ENCODE assay signal across 20 mouse cellular contexts in the genomic region with DNA sequence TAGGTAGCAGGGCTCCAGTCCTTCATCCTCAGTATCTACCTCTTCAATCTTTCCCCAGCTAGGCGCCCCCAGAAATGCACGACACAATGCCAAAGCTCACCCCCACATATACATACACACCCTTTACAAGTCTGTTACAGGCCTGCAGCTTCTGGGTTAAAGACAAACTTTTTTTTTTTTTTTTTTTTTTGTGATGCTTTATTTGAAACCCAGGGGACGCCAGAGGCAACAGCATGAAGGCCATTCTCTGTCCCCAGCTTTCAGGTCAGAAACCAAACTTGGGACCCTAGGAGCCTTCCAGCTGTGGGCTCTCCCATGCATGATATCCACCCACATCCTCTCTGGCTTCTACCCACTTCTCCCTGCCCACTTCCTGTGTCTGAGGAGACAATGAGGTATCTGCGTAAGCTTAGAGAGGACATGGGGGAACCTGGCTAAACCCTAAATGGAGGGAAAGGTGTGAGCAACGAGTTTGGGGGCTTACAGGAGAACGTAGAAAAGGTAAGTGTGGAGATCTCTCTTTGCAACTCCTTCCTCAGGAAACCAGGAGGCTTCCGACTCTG. TPM values are rescaled to one million over a fixed set of nuclear protein-coding genes. Genes with fewer than 3 reads are reported as not detected.
A peak's percentile ranks its signal among the peaks of the same experiment; 100 is the strongest.
DNase-seq lines count a peak whose midpoint lies in the region; ATAC-seq and TF ChIP-seq lines count a peak whose summit lies in the region.
"Had no signal": no experiment of that assay in that cellular context is flagged by ENCODE, and none has a peak within 500 bp of the region (broad histone marks: within the 10 kb centered on the region; RNA-seq: fewer than 3 reads in every experiment).

No protein-coding gene starts in this region.

- peaks cover 23% of the 10 kb centered on the region for H3K4me1 ChIP-seq in thymus, adult 2 months (replicated peaks; ENCODE audit: control insufficient read depth, insufficient read depth, low read length)

- no peaks in the 10 kb centered on the region for H3K36me3 ChIP-seq in thymus, adult 2 months (ENCODE audit: control insufficient read depth, insufficient read depth, low read length)
- H3K36me3 ChIP-seq: embryonic facial prominence, embryonic 15.5 days; hindbrain, embryonic 13.5 days; liver, embryonic 15.5 days had no signal

- peak; percentile 81 for DNase-seq in 416B (ENCODE audit: low read depth)
- peak; percentile 81 for DNase-seq in CD4-positive helper T cell, adult 2 months (ENCODE audit: low read depth, low spot score)
- DNase-seq in thymus, adult 2 months: peak; percentile 75
- no peak for DNase-seq in gastrocnemius, postnatal 4 days (ENCODE audit: low spot score in 2 of 2)
- DNase-seq in urinary bladder, adult 2 months (ENCODE audit: low spot score): no peak
- DNase-seq in Muller cell, postnatal 12 days (ENCODE audit: inconsistent ontology term): no peak
- DNase-seq: kidney, adult 2 months; retina, postnatal 1 day had no signal

- TF ChIP-seq CTCF in thymus, adult 2 months (IDR thresholded peaks at IDR 0.05; ENCODE audit: borderline replicate concordance, control insufficient read depth, extremely low read depth, insufficient read depth, low read length, poor library complexity): no peak

- ATAC-seq in granulocyte monocyte progenitor cell, adult 5-6 weeks (replicated peaks; ENCODE audit: poor library complexity, severe bottlenecking): peak; percentile 66
- ATAC-seq: forebrain, embryonic 14.5 days had no signal

- H3K4me3 ChIP-seq in thymus, adult 2 months (ENCODE audit: control insufficient read depth, insufficient read depth, low read length): peak overlapping the region; percentile 77
- H3K4me3 ChIP-seq: embryonic facial prominence, embryonic 15.5 days; hindbrain, embryonic 13.5 days; liver, embryonic 15.5 days had no signal

- WGBS in thymus, adult 2 months: 8% methylated on average over 7 of the region's 7 CpGs

- no peaks in the 10 kb centered on the region for H3K27me3 ChIP-seq in thymus, adult 2 months (ENCODE audit: control insufficient read depth, insufficient read depth, low read length)
- H3K27me3 ChIP-seq: embryonic facial prominence, embryonic 15.5 days had no signal

- H3K27ac ChIP-seq in thymus, adult 2 months (ENCODE audit: control insufficient read depth, insufficient read depth, low read length): peak overlapping the region; percentile 90
- H3K27ac ChIP-seq: embryonic facial prominence, embryonic 15.5 days; hindbrain, embryonic 13.5 days; liver, embryonic 15.5 days; macrophage had no signal

- TF ChIP-seq POLR2A in thymus, adult 2 months (IDR thresholded peaks at IDR 0.05; ENCODE audit: control insufficient read depth, extremely low read depth, insufficient read depth, low read length, poor library complexity): no peak

RNA-seq across cellular contexts. Expression of a gene that starts 1.6 kb away (rescaled TPM):
- total RNA-seq in granulocyte monocyte progenitor cell, adult 5-6 weeks (2014; fragmentation: Nextera tagmentation): not detected in 2 replicates
- total RNA-seq in granulocyte monocyte progenitor cell, adult 5-6 weeks (2017): not detected in 2 replicates
- polyA plus RNA-seq in thymus, adult 2 months (2012; rRNA removed): 187 and 239 TPM in 2 replicates
- not detected for total RNA-seq in gastrocnemius, postnatal 4 days (2021)
- polyA plus RNA-seq in urinary bladder, adult 2 months (2012; rRNA removed): 0.22 and 0.41 TPM in 2 replicates
- total RNA-seq: gastrocnemius, adult 8-10 months; left cerebral cortex, adult 18-20 months had no signal
- polyA plus RNA-seq: cortical plate, adult 2 months; embryonic facial prominence, embryonic 15.5 days; forebrain, embryonic 14.5 days; heart, embryonic 14.5 days; hindbrain, embryonic 13.5 days; limb, embryonic 11.5 days; macrophage; neural tube, embryonic 14.5 days had no signal

RNA-seq across cellular contexts. Expression of a gene that starts 10.7 kb away (rescaled TPM):
- 28.2 and 44.7 TPM in 2 replicates for total RNA-seq in granulocyte monocyte progenitor cell, adult 5-6 weeks (2014; fragmentation: Nextera tagmentation)
- 48.0 and 56.1 TPM in 2 replicates for total RNA-seq in granulocyte monocyte progenitor cell, adult 5-6 weeks (2017)
- 330 and 367 TPM in 2 replicates for polyA plus RNA-seq in thymus, adult 2 months (2012; rRNA removed)
- 10 to 100 TPM; 23.3 to 28.6 TPM for total RNA-seq in gastrocnemius, postnatal 4 days (2021)
- 272 and 290 TPM in 2 replicates for polyA plus RNA-seq in urinary bladder, adult 2 months (2012; rRNA removed)

RNA-seq across cellular contexts. Expression of a gene that starts 17.5 kb away (rescaled TPM):
- total RNA-seq in granulocyte monocyte progenitor cell, adult 5-6 weeks (2014; fragmentation: Nextera tagmentation): 52.0 and 55.5 TPM in 2 replicates
- total RNA-seq in granulocyte monocyte progenitor cell, adult 5-6 weeks (2017): 63.7 and 81.2 TPM in 2 replicates
- polyA plus RNA-seq in thymus, adult 2 months (2012; rRNA removed): 105 and 108 TPM in 2 replicates
- 1 to 10 TPM; 7.9 to 8.9 TPM for total RNA-seq in gastrocnemius, postnatal 4 days (2021)
- polyA plus RNA-seq in urinary bladder, adult 2 months (2012; rRNA removed): 14.7 and 26.0 TPM in 2 replicates
- total RNA-seq: gastrocnemius, adult 8-10 months had no signal

RNA-seq across cellular contexts. Expression of a gene that starts 24.8 kb away (rescaled TPM):
- 11.6 and 16.9 TPM in 2 replicates for total RNA-seq in granulocyte monocyte progenitor cell, adult 5-6 weeks (2014; fragmentation: Nextera tagmentation)
- 4.1 and 7.6 TPM in 2 replicates for total RNA-seq in granulocyte monocyte progenitor cell, adult 5-6 weeks (2017)
- 2.5 and 2.9 TPM in 2 replicates for polyA plus RNA-seq in thymus, adult 2 months (2012; rRNA removed)
- total RNA-seq in gastrocnemius, postnatal 4 days (2021): 1 to 10 TPM; 1.2 to 3.1 TPM
- polyA plus RNA-seq in urinary bladder, adult 2 months (2012; rRNA removed): 1.3 and 1.9 TPM in 2 replicates
- polyA plus RNA-seq: forebrain, embryonic 14.5 days; neural tube, embryonic 14.5 days had no signal

RNA-seq across cellular contexts. Expression of a gene that starts 27.5 kb away (rescaled TPM):
- 7.7 and 11.1 TPM in 2 replicates for total RNA-seq in granulocyte monocyte progenitor cell, adult 5-6 weeks (2014; fragmentation: Nextera tagmentation)
- 7.0 and 9.1 TPM in 2 replicates for total RNA-seq in granulocyte monocyte progenitor cell, adult 5-6 weeks (2017)
- 9.8 and 10.8 TPM in 2 replicates for polyA plus RNA-seq in thymus, adult 2 months (2012; rRNA removed)
- total RNA-seq in gastrocnemius, postnatal 4 days (2021): under 1 TPM; 0.32 to 0.75 TPM
- polyA plus RNA-seq in urinary bladder, adult 2 months (2012; rRNA removed): 2.4 and 4.6 TPM in 2 replicates
- total RNA-seq: gastrocnemius, adult 8-10 months had no signal

Comparison
In these comparisons a context has a peak if more than half of its experiments do, and no peak if none do; other contexts are left out.
1. DNase-seq: peak in 416B (single experiment), CD4-positive helper T cell, adult 2 months (single experiment) and thymus, adult 2 months (single experiment); none in gastrocnemius, postnatal 4 days (0 of 2), urinary bladder, adult 2 months (single experiment) and Muller cell, postnatal 12 days (single experiment).
2. RNA of a gene that starts 17.5 kb away (total RNA-seq): 52.0 to 81.2 TPM in granulocyte monocyte progenitor cell, adult 5-6 weeks; 7.9 to 8.9 TPM in gastrocnemius, postnatal 4 days; every median in the first group is over 4 times any median in the second.